Mouse (Mus musculus) forebrain, embryonic 13.5 days (tissue): ENCODE data around the gene Opn3. TPM values are rescaled to one million over a fixed set of nuclear protein-coding genes. Genes with fewer than 3 reads are reported as not detected.

Experiments used
- ATAC-seq: fragments of 200-750 bp; cut with Nextera tagmentation; 2 replicates; pipeline ENCODE4 v1.8.0; 2017
- H3K27ac ChIP-seq: fragments of 300-500 bp; sonication (generic); 2 replicates; pipeline ENCODE4 v1.5.1; 2015; ENCODE audit warnings: inconsistent platforms, mild to moderate bottlenecking, moderate library complexity
- H3K27me3 ChIP-seq: fragments of 300-500 bp; sonication (generic); 2 replicates; pipeline ENCODE4 v1.6.1; 2015; ENCODE audit warnings: mild to moderate bottlenecking, inconsistent platforms
- H3K36me3 ChIP-seq: fragments of 300-500 bp; sonication (generic); 2 replicates; pipeline ENCODE4 v1.6.1; 2015; ENCODE audit warnings: mild to moderate bottlenecking, inconsistent platforms; ENCODE audit not compliant: poor library complexity, severe bottlenecking
- H3K4me1 ChIP-seq: fragments of 300-500 bp; sonication (generic); 2 replicates; pipeline ENCODE4 v1.6.1; 2015; ENCODE audit warnings: inconsistent platforms
- H3K4me2 ChIP-seq: fragments of 300-500 bp; sonication (generic); 2 replicates; pipeline ENCODE4 v1.6.1; 2015; ENCODE audit warnings: inconsistent platforms, mild to moderate bottlenecking, moderate library complexity
- H3K4me3 ChIP-seq: fragments of 300-500 bp; sonication (generic); 2 replicates; pipeline ENCODE4 v1.5.1; 2015; ENCODE audit warnings: mild to moderate bottlenecking, inconsistent platforms
- H3K9ac ChIP-seq: fragments of 300-500 bp; sonication (generic); 2 replicates; pipeline ENCODE4 v1.6.1; 2015; ENCODE audit warnings: mild to moderate bottlenecking, inconsistent platforms
- H3K9me3 ChIP-seq: fragments of 300-500 bp; sonication (generic); replicated peaks from 2 replicates; pipeline ENCODE4 v1.6.1; 2016; ENCODE audit warnings: inconsistent platforms
- WGBS: fragments of 180-500 bp; shearing (Covaris S2); methylation state at CpG from one replicate; pipeline ENCODE4 v1.1.7; 2015; 5-methylcytosine and 5-hydroxymethylcytosine counted together
- polyA plus RNA-seq: library from polyadenylated mRNA; unstranded; fragments of >200 nt; fragmentation: Nextera tagmentation; extraction: Ambion mirVana; gene quantifications from 2 replicates; pipeline ENCODE4 v1.2.1, GENCODE M21; 2015

Opn3 gene
- polyA plus RNA-seq, 1 experiment from 2014 or later, result 4.8 TPM

DNA sequence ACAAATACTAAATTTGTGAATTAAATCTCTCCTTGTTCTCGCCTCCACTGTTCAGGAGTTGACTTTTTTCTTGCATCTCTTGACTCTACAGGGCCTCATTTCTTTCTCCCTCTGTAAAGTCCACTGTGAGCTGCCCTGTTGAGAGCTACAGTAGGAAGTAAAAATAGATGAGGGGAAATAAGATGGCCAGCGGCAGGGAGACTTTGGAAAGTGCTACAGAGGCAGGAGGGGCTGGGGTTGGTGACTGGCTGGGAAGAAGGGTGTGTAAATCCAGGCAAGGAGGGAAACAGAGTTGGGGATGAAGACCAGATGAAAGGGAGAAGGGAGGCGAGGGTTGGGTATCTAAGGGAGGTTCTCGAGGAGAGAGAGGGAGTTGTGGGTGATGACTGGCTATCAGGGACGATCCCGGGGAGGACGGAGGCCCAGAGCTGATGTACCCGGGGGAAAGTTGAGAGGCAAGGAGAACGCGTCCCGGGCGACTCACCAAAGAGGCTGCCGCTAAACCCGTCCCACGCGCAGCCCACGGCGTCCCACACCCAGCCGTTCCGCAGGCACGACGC is 810 bp downstream of the Opn3 start:
- Histone ChIP-seq H3K4me2 (peak overlapping the region; percentile 82), H3K36me3 (peaks cover 13% of the 10 kb centered on the region), H3K27me3 (no peaks in the 10 kb centered on the region), H3K4me3 (peak overlapping the region; percentile 74), H3K9ac (peak overlapping the region; percentile 84), H3K4me1 (peaks cover 20% of the 10 kb centered on the region), H3K9me3 (no peaks in the 10 kb centered on the region), H3K27ac (peak overlapping the region; percentile 85)
- WGBS, result under 1% methylated on average over 20 of the region's 22 CpGs
- no peak for ATAC-seq

DNA sequence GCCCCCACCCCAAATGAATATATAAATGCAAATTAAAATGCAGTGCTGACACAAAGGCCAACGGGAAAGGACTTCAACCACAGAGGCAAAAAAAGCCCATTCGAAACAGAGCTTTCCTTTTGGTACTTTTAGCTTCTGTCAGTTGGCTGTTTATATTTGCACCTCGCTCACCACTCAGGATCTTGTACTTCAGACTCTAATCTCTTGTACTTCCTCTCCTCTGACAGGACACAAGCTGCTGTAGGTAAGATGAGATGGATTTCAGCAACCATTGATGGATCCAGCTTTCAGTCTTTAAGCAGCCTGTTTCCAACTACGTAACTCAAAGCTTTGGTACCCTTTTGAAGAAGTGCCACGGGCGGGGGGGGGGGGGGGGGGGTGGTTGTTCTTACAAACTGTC is 11.6 kb downstream of the Opn3 start:
- no peak overlapping the region for H3K4me3 ChIP-seq
- no peaks in the 10 kb centered on the region for H3K9me3 ChIP-seq
- no peak overlapping the region for H3K4me2 ChIP-seq
- H3K36me3 ChIP-seq, result peaks cover 6% of the 10 kb centered on the region
- 76% methylated on average over 6 of the region's 6 CpGs for WGBS
- no peak overlapping the region for H3K9ac ChIP-seq
- ATAC-seq, result no peak
- H3K27ac ChIP-seq, result no peak overlapping the region
- H3K27me3 ChIP-seq, result no peaks in the 10 kb centered on the region
- H3K4me1 ChIP-seq, result no peaks in the 10 kb centered on the region

- H3K4me3 ChIP-seq, result no peak overlapping the region
- WGBS, result 88% methylated on average over 6 of the region's 6 CpGs
- no peaks in the 10 kb centered on the region for H3K4me1 ChIP-seq
- no peak overlapping the region for H3K9ac ChIP-seq
- no peaks in the 10 kb centered on the region for H3K9me3 ChIP-seq
- no peaks in the 10 kb centered on the region for H3K36me3 ChIP-seq
- no peaks in the 10 kb centered on the region for H3K27me3 ChIP-seq
- H3K4me2 ChIP-seq, result no peak overlapping the region
- no peak overlapping the region for H3K27ac ChIP-seq
- ATAC-seq, result no peak
These were observed 15.1 kb downstream of the Opn3 start for GRCm38 (mm10) chr1:175677459-175677858.

GRCm38 (mm10) chr1:175675116-175675515 is 17.5 kb downstream of the Opn3 start:
- Histone ChIP-seq H3K9me3 (no peaks in the 10 kb centered on the region), H3K27ac (no peak overlapping the region), H3K27me3 (no peaks in the 10 kb centered on the region), H3K36me3 (no peaks in the 10 kb centered on the region), H3K9ac (no peak overlapping the region), H3K4me3 (no peak overlapping the region), H3K4me1 (no peaks in the 10 kb centered on the region), H3K4me2 (no peak overlapping the region)
- no peak for ATAC-seq
- 88% methylated on average over 6 of the region's 6 CpGs for WGBS

DNA sequence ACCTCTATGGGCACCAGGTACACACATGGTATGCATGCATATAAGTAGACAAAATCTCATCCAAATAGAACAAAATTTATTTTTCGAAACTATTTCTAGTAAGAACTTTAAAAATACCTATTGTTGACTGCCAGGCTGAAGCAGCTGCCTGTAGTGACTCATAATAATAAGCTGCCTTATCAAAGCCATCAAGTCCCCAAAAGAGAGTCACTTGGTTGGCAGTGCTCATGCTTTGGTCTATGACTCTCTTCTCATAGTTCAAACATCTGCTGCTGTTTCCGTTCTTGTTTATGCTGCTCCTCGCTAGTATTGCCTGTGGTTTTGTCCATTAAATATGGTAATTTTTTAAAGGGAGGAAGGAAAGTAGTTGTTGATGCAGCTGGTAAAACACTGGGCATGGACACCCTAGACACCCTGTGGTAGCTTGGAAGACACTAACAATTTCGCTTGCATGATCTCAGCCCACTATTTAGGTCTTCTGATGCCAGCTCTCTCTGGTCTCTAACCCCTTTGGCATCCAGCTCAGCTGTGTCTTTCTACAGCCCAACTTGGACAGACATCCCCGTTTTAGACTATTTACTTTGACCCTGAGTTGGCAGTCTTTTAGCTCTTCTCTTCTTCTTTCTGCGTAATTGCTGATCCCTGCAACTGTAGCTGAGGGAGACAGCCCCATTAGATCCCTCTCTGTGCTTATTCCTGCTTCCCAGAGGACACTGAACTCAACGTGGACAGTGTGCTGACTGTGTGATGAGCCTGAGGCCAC is 18.8 kb downstream of the Opn3 start:
- Histone ChIP-seq H3K36me3 (no peaks in the 10 kb centered on the region), H3K27me3 (no peaks in the 10 kb centered on the region), H3K9me3 (no peaks in the 10 kb centered on the region), H3K9ac (no peak overlapping the region), H3K4me2 (no peak overlapping the region), H3K4me3 (no peak overlapping the region), H3K27ac (no peak overlapping the region), H3K4me1 (0 out of 2 replicates have a peak, but pooled peaks cover 3% of the 10 kb centered on the region)
- ATAC-seq, result no peak
- 84% methylated on average over 7 of the region's 7 CpGs for WGBS

DNA sequence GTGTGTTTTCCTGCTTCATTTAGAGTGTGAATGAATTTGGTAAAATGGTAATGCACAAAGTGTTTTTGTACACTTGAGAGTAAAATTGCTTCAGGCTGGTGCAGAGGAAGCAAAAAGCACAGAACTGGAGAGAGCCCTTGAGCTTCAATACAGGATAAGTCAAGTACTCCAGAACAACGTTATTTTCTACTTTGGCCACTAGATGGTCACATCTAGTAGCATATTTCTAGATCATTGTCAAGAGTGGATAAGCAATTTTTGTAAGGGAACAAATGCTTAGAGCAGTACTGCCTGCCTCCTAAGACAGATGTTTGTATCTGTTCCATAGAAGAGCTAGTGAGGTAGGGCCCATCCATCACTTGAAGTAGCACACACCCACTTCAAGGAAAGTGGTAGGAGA is 20.9 kb downstream of the Opn3 start:
- Histone ChIP-seq H3K9me3 (no peaks in the 10 kb centered on the region), H3K27me3 (no peaks in the 10 kb centered on the region), H3K4me3 (no peak overlapping the region), H3K27ac (no peak overlapping the region), H3K4me2 (no peak overlapping the region), H3K9ac (no peak overlapping the region), H3K36me3 (no peaks in the 10 kb centered on the region), H3K4me1 (0 out of 2 replicates have a peak, but pooled peaks cover 3% of the 10 kb centered on the region)
- 50% methylated on average over 1 of the region's 1 CpGs for WGBS
- no peak for ATAC-seq

GRCm38 (mm10) chr1:175670042-175670441 is 22.5 kb downstream of the Opn3 start:
- Histone ChIP-seq H3K4me1 (0 out of 2 replicates have a peak, but pooled peaks cover 3% of the 10 kb centered on the region), H3K4me2 (no peak overlapping the region), H3K9me3 (no peaks in the 10 kb centered on the region), H3K27ac (no peak overlapping the region), H3K27me3 (no peaks in the 10 kb centered on the region), H3K9ac (no peak overlapping the region), H3K36me3 (no peaks in the 10 kb centered on the region), H3K4me3 (no peak overlapping the region)
- ATAC-seq, result no peak
- WGBS, result 49% methylated on average over 7 of the region's 7 CpGs

DNA sequence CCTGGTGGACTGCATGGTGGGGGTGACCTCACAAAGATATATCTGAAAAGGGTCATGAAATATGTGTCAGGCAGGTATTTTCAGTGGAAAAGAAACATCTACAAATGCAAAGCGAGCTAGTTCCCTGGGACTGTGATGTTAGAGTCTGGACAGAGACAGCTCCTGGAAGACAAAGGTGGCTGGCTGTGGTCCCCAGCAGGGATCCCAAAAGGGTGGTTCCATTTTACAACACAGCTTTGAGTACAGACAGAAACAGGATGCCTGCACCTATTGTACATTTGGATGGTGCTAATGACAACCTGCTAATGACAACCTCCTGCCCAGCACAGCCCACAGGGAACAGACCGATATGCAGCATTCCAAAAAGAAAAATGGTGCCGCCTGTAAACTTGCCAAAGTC is 23.1 kb downstream of the Opn3 start:
- Histone ChIP-seq H3K4me2 (no peak overlapping the region), H3K9ac (no peak overlapping the region), H3K9me3 (no peaks in the 10 kb centered on the region), H3K27ac (no peak overlapping the region), H3K4me3 (no peak overlapping the region), H3K27me3 (no peaks in the 10 kb centered on the region), H3K4me1 (0 out of 2 replicates have a peak, but pooled peaks cover 3% of the 10 kb centered on the region), H3K36me3 (no peaks in the 10 kb centered on the region)
- 95% methylated on average over 3 of the region's 3 CpGs for WGBS
- ATAC-seq, result no peak

GRCm38 (mm10) chr1:175668666-175669405 is 23.7 kb downstream of the Opn3 start:
- Histone ChIP-seq H3K27me3 (no peaks in the 10 kb centered on the region), H3K9me3 (no peaks in the 10 kb centered on the region), H3K4me3 (no peak overlapping the region), H3K4me1 (0 out of 2 replicates have a peak, but pooled peaks cover 3% of the 10 kb centered on the region), H3K4me2 (no peak overlapping the region), H3K9ac (no peak overlapping the region), H3K36me3 (no peaks in the 10 kb centered on the region), H3K27ac (no peak overlapping the region)
- WGBS, result 81% methylated on average over 5 of the region's 5 CpGs
- ATAC-seq, result peak; percentile 80

DNA sequence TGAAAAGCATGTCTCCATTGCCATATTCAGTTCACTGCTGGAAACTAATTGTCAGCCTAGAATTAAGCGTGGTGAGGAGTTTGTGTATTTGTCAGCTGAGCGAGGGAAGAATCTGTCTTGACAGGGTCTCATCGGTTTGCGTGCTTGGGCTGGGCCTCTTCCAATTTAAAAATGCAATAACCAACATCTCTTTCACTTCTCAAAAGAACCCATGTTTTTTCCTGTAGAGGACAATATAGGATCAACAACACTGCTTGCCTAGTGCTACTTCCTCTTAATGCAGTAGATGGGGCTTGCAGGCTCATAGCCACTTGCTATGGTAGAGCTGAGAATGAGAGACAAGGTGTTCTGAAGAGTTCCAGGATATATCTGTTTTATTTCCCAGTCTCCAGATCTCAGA is 32.7 kb downstream of the Opn3 start:
- Histone ChIP-seq H3K9ac (no peak overlapping the region), H3K9me3 (no peaks in the 10 kb centered on the region), H3K27ac (no peak overlapping the region), H3K4me2 (no peak overlapping the region), H3K36me3 (no peaks in the 10 kb centered on the region), H3K4me3 (no peak overlapping the region), H3K4me1 (no peaks in the 10 kb centered on the region), H3K27me3 (no peaks in the 10 kb centered on the region)
- WGBS, result 93% methylated on average over 4 of the region's 4 CpGs
- ATAC-seq, result no peak

DNA sequence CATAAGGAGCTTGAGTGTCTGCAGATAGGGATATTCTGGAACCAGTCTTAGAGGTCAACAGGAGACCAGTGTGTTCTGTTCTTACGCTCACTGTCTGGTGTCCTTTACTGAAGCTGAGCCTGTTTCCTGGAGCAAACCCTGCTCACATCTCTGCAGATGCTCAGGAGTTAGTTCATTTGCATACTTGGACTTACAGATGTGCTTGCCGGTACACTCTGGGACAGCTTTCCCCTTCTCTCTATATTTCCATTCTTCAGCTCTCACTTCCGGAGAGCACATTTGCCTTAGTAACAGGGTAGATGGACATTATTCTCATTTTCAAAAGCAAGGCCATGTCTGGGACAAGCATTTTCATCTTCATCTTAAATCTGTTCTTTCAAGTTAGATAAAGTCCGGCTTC is 44.0 kb downstream of the Opn3 start:
- Histone ChIP-seq H3K4me2 (no peak overlapping the region), H3K27ac (no peak overlapping the region), H3K4me3 (no peak overlapping the region), H3K4me1 (no peaks in the 10 kb centered on the region), H3K9ac (no peak overlapping the region), H3K36me3 (no peaks in the 10 kb centered on the region), H3K27me3 (no peaks in the 10 kb centered on the region), H3K9me3 (no peaks in the 10 kb centered on the region)
- WGBS, result 91% methylated on average over 4 of the region's 4 CpGs
- no peak for ATAC-seq

DNA sequence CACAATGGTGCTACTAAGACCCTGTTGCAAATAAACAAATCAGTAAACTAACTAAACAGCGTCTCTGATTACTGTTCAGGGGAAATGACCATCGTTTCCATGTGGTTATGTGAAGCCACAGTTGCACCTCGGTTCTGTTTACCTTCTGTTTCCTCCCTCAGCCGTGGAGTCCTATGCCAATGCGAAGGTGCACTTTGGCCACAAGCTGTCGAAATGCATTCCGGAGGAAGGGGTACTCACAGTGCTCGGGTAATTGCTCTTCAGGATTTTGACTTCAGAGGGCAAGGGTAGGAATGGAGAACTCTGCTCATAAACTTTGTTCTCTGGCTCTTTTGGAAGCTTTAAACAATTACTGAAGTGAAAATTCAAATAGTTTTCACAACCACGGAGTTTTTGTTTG is 45.6 kb downstream of the Opn3 start:
- Histone ChIP-seq H3K27ac (no peak overlapping the region), H3K4me3 (no peak overlapping the region), H3K4me2 (no peak overlapping the region), H3K9ac (no peak overlapping the region), H3K4me1 (no peaks in the 10 kb centered on the region), H3K36me3 (no peaks in the 10 kb centered on the region), H3K9me3 (no peaks in the 10 kb centered on the region), H3K27me3 (no peaks in the 10 kb centered on the region)
- no peak for ATAC-seq
- 83% methylated on average over 9 of the region's 9 CpGs for WGBS
